Mouse (Mus musculus) olfactory bulb, adult 2 months (tissue): Measurements from ENCODE around the gene Eif2b5.

Source experiments
- CTCF ChIP-seq: fragments of 200-500 bp; IDR thresholded peaks from 2 replicates; pipeline ENCODE4 v1.5.1; 2012; ENCODE audit warnings: low read depth, mild to moderate bottlenecking, low read length, moderate library complexity; ENCODE audit not compliant: insufficient read depth
- POLR2A ChIP-seq: fragments of 200-500 bp; IDR thresholded peaks from 2 replicates; pipeline ENCODE4 v1.6.1; 2012; ENCODE audit warnings: mild to moderate bottlenecking, low read depth, low read length, moderate library complexity; ENCODE audit not compliant: insufficient read depth

DNA sequence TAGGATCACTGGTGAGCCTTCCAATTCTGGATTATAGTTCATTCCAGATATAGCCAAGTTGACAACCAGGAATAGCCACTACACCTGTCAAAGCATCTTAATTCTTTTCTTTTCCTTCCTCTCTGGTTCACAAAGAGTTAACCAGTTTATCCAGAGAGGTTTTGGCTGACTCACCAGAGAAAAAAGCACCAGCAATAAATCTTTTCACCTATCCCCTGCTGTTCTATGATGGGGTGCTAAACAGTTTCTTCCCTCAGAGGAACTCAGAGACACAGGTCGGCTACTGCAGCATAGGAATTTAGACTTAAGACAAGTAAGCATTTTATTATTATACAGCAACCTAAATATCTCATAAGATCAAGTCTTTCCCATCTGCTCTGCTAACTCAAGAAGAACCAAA lies 42.5 kb upstream of the Eif2b5 start:
- TF ChIP-seq POLR2A, result no peak
- no peak for TF ChIP-seq CTCF
